Comparison of ENCODE assay signal across 22 mouse cellular contexts in genomic region chr2:168248167-168248855, GRCm38 (mm10). TPM values are rescaled to one million over a fixed set of nuclear protein-coding genes. Genes with fewer than 3 reads are reported as not detected.
DNase-seq lines count a peak whose midpoint lies in the region; ATAC-seq and TF ChIP-seq lines count a peak whose summit lies in the region.
"Had no signal": no experiment of that assay in that cellular context is flagged by ENCODE, and none has a peak within 500 bp of the region (broad histone marks: within the 10 kb centered on the region; RNA-seq: fewer than 3 reads in every experiment).

No protein-coding gene starts in this region.

- H3K27ac ChIP-seq in hindbrain, embryonic 13.5 days: no peak overlapping the region
- H3K27ac ChIP-seq in hindbrain, embryonic 10.5 days: no peak overlapping the region
- no peak overlapping the region for H3K27ac ChIP-seq in midbrain, embryonic 11.5 days (ENCODE audit: low read depth, low read length)
- no peak overlapping the region for H3K27ac ChIP-seq in midbrain, embryonic 13.5 days
- peak overlapping the region; percentile 87 for H3K27ac ChIP-seq in forebrain, embryonic 15.5 days (replicated peaks)
- no peak overlapping the region for H3K27ac ChIP-seq in midbrain, postnatal 0 days (ENCODE audit: low read depth, low read length)
- H3K27ac ChIP-seq: embryonic facial prominence, embryonic 10.5 days; gastrocnemius, adult 2 months; intestine, embryonic 15.5 days; layer of hippocampus, adult 2 months; liver, embryonic 13.5 days; neural tube, embryonic 15.5 days had no signal

- peaks cover 19% of the 10 kb centered on the region for H3K27me3 ChIP-seq in hindbrain, embryonic 13.5 days
- H3K27me3 ChIP-seq in hindbrain, embryonic 10.5 days (ENCODE audit: insufficient read depth, poor library complexity, severe bottlenecking): peaks cover 11% of the 10 kb centered on the region; the same call in 1 of the 2 replicates
- no peaks in the 10 kb centered on the region for H3K27me3 ChIP-seq in midbrain, embryonic 11.5 days (ENCODE audit: control insufficient read depth, insufficient read depth, low read length)
- peaks cover 6% of the 10 kb centered on the region; the same call in 1 of the 2 replicates for H3K27me3 ChIP-seq in midbrain, embryonic 13.5 days
- no peaks in the 10 kb centered on the region for H3K27me3 ChIP-seq in forebrain, embryonic 15.5 days
- H3K27me3 ChIP-seq in midbrain, postnatal 0 days (ENCODE audit: insufficient read depth, low read length): no peaks in the 10 kb centered on the region
- H3K27me3 ChIP-seq: intestine, embryonic 15.5 days had no signal

- H3K4me1 ChIP-seq in hindbrain, embryonic 13.5 days (replicated peaks): no peaks in the 10 kb centered on the region
- H3K4me1 ChIP-seq in hindbrain, embryonic 10.5 days (replicated peaks): peaks cover 6% of the 10 kb centered on the region; the same call in 1 of the 2 replicates
- no peaks in the 10 kb centered on the region for H3K4me1 ChIP-seq in midbrain, embryonic 11.5 days (ENCODE audit: control insufficient read depth, insufficient read depth, low read length)
- no peaks in the 10 kb centered on the region for H3K4me1 ChIP-seq in midbrain, embryonic 13.5 days (replicated peaks)
- H3K4me1 ChIP-seq in forebrain, embryonic 15.5 days: peaks cover 24% of the 10 kb centered on the region
- H3K4me1 ChIP-seq in midbrain, postnatal 0 days (ENCODE audit: insufficient read depth, low read length): no peaks in the 10 kb centered on the region
- H3K4me1 ChIP-seq: intestine, embryonic 15.5 days; liver, embryonic 13.5 days; neural tube, embryonic 15.5 days had no signal

- no peaks in the 10 kb centered on the region for H3K36me3 ChIP-seq in hindbrain, embryonic 13.5 days
- no peaks in the 10 kb centered on the region for H3K36me3 ChIP-seq in hindbrain, embryonic 10.5 days
- H3K36me3 ChIP-seq in midbrain, embryonic 11.5 days (ENCODE audit: control insufficient read depth, insufficient read depth, low read length): no peaks in the 10 kb centered on the region
- no peaks in the 10 kb centered on the region for H3K36me3 ChIP-seq in midbrain, embryonic 13.5 days
- no peaks in the 10 kb centered on the region for H3K36me3 ChIP-seq in forebrain, embryonic 15.5 days
- no peaks in the 10 kb centered on the region for H3K36me3 ChIP-seq in midbrain, postnatal 0 days (ENCODE audit: insufficient read depth, low read length)
- H3K36me3 ChIP-seq: embryonic facial prominence, embryonic 10.5 days; G1E; intestine, embryonic 15.5 days; liver, embryonic 13.5 days; neural tube, embryonic 15.5 days had no signal

- 72% methylated on average over 8 of the region's 8 CpGs for WGBS in hindbrain, embryonic 13.5 days
- 79% methylated on average over 8 of the region's 8 CpGs for WGBS in hindbrain, embryonic 10.5 days
- 75% methylated on average over 8 of the region's 8 CpGs for WGBS in midbrain, embryonic 11.5 days
- WGBS in midbrain, embryonic 13.5 days: 75% methylated on average over 8 of the region's 8 CpGs
- 41% methylated on average over 8 of the region's 8 CpGs for WGBS in forebrain, embryonic 15.5 days
- 69% methylated on average over 8 of the region's 8 CpGs for WGBS in midbrain, postnatal 0 days

- no peak for TF ChIP-seq CTCF in midbrain, postnatal 0 days (IDR thresholded peaks at IDR 0.05)

- no peak for DNase-seq in hindbrain, embryonic 10.5 days (ENCODE audit: low spot score)
- DNase-seq in midbrain, embryonic 11.5 days (ENCODE audit: low spot score, missing footprints): peak; percentile 67
- DNase-seq in midbrain, postnatal 0 days (ENCODE audit: low spot score): peak; percentile 86
- DNase-seq in adrenal gland, postnatal 25 days: no peak
- DNase-seq: cerebellum, adult 2 months; gastrocnemius, adult 2 months; kidney, adult 8-10 months; kidney, postnatal 14 days; liver, embryonic 13.5 days; lung, adult 2 months; right cerebral cortex, adult 18-20 months had no signal

- 0 out of 2 replicates have a peak, but pooled peaks have one; percentile 45 for ATAC-seq in hindbrain, embryonic 13.5 days (ENCODE audit: low FRiP score)
- ATAC-seq in midbrain, embryonic 11.5 days (ENCODE audit: low FRiP score): no peak
- ATAC-seq in midbrain, embryonic 13.5 days: no peak
- peak; percentile 85 for ATAC-seq in forebrain, embryonic 15.5 days (replicated peaks)
- no peak; the same call in 1 of the 2 replicates for ATAC-seq in midbrain, postnatal 0 days (ENCODE audit: low FRiP score)
- ATAC-seq: intestine, embryonic 15.5 days; Patski had no signal

- H3K9ac ChIP-seq in hindbrain, embryonic 13.5 days: no peak overlapping the region
- no peak overlapping the region for H3K9ac ChIP-seq in midbrain, embryonic 11.5 days (ENCODE audit: low read length)
- no peak overlapping the region for H3K9ac ChIP-seq in midbrain, embryonic 13.5 days (replicated peaks)
- no peak overlapping the region for H3K9ac ChIP-seq in forebrain, embryonic 15.5 days (replicated peaks)
- H3K9ac ChIP-seq in midbrain, postnatal 0 days (replicated peaks; ENCODE audit: low read length, poor library complexity, severe bottlenecking): no peak overlapping the region
- H3K9ac ChIP-seq: intestine, embryonic 15.5 days; liver, embryonic 13.5 days; neural tube, embryonic 15.5 days had no signal

- H3K4me3 ChIP-seq in hindbrain, embryonic 13.5 days: no peak overlapping the region
- H3K4me3 ChIP-seq in hindbrain, embryonic 10.5 days: no peak overlapping the region
- no peak overlapping the region for H3K4me3 ChIP-seq in midbrain, embryonic 11.5 days (ENCODE audit: low read depth, low read length)
- no peak overlapping the region for H3K4me3 ChIP-seq in midbrain, embryonic 13.5 days (replicated peaks)
- no peak overlapping the region for H3K4me3 ChIP-seq in forebrain, embryonic 15.5 days
- H3K4me3 ChIP-seq in midbrain, postnatal 0 days (ENCODE audit: low read depth, low read length): no peak overlapping the region
- H3K4me3 ChIP-seq: embryonic facial prominence, embryonic 10.5 days; gastrocnemius, adult 2 months; intestine, embryonic 15.5 days; layer of hippocampus, adult 2 months; liver, embryonic 13.5 days; neural tube, embryonic 15.5 days had no signal

- H3K9me3 ChIP-seq in hindbrain, embryonic 13.5 days: no peaks in the 10 kb centered on the region
- no peaks in the 10 kb centered on the region for H3K9me3 ChIP-seq in hindbrain, embryonic 10.5 days
- no peaks in the 10 kb centered on the region for H3K9me3 ChIP-seq in midbrain, embryonic 11.5 days (ENCODE audit: control insufficient read depth, low read length)
- H3K9me3 ChIP-seq in midbrain, embryonic 13.5 days: no peaks in the 10 kb centered on the region
- no peaks in the 10 kb centered on the region for H3K9me3 ChIP-seq in forebrain, embryonic 15.5 days
- no peaks in the 10 kb centered on the region for H3K9me3 ChIP-seq in midbrain, postnatal 0 days (ENCODE audit: low read length)
- H3K9me3 ChIP-seq: embryonic facial prominence, embryonic 10.5 days; G1E; intestine, embryonic 15.5 days; liver, embryonic 13.5 days; neural tube, embryonic 15.5 days had no signal

- no peak overlapping the region for H3K4me2 ChIP-seq in hindbrain, embryonic 13.5 days
- H3K4me2 ChIP-seq in midbrain, embryonic 11.5 days: no peak overlapping the region
- no peak overlapping the region for H3K4me2 ChIP-seq in midbrain, embryonic 13.5 days (replicated peaks)
- no peak overlapping the region for H3K4me2 ChIP-seq in forebrain, embryonic 15.5 days (replicated peaks)
- no peak overlapping the region for H3K4me2 ChIP-seq in midbrain, postnatal 0 days (ENCODE audit: low read depth, low read length, poor library complexity, severe bottlenecking)
- H3K4me2 ChIP-seq: intestine, embryonic 15.5 days; liver, embryonic 13.5 days; neural tube, embryonic 15.5 days had no signal

RNA-seq across cellular contexts. Expression of gene Mocs3, which starts 17.9 kb away (rescaled TPM):
- 7.0 and 7.7 TPM in 2 replicates for polyA plus RNA-seq in hindbrain, embryonic 13.5 days (2015; fragmentation: Nextera tagmentation; extraction: Ambion mirVana)
- 7.0 and 7.6 TPM in 2 replicates for polyA plus RNA-seq in hindbrain, embryonic 10.5 days (2016; fragmentation: Nextera tagmentation; extraction: Ambion mirVana)
- 8.0 TPM in 2 replicates for polyA plus RNA-seq in midbrain, embryonic 11.5 days (2014; fragmentation: Nextera tagmentation; extraction: Ambion mirVana)
- 6.0 and 8.7 TPM in 2 replicates for polyA plus RNA-seq in midbrain, embryonic 13.5 days (2015; fragmentation: Nextera tagmentation; extraction: Ambion mirVana)
- polyA plus RNA-seq in forebrain, embryonic 15.5 days (2015; fragmentation: Nextera tagmentation; extraction: Ambion mirVana): 10.2 and 10.3 TPM in 2 replicates
- total RNA-seq in midbrain, postnatal 0 days (2014; rRNA removed): 19.3 and 20.9 TPM in 2 replicates
- polyA plus RNA-seq in midbrain, postnatal 0 days (2015; fragmentation: Nextera tagmentation; extraction: Ambion mirVana): 7.4 and 7.5 TPM in 2 replicates
- 13.8 and 16.0 TPM in 2 replicates for total RNA-seq in adrenal gland, postnatal 25 days (2021)

RNA-seq across cellular contexts. Expression of gene Dpm1, which starts 17.9 kb away (rescaled TPM):
- 70.4 and 71.3 TPM in 2 replicates for polyA plus RNA-seq in hindbrain, embryonic 13.5 days (2015; fragmentation: Nextera tagmentation; extraction: Ambion mirVana)
- polyA plus RNA-seq in hindbrain, embryonic 10.5 days (2016; fragmentation: Nextera tagmentation; extraction: Ambion mirVana): 72.3 and 78.8 TPM in 2 replicates
- 75.4 and 92.2 TPM in 2 replicates for polyA plus RNA-seq in midbrain, embryonic 11.5 days (2014; fragmentation: Nextera tagmentation; extraction: Ambion mirVana)
- 68.0 and 71.8 TPM in 2 replicates for polyA plus RNA-seq in midbrain, embryonic 13.5 days (2015; fragmentation: Nextera tagmentation; extraction: Ambion mirVana)
- polyA plus RNA-seq in forebrain, embryonic 15.5 days (2015; fragmentation: Nextera tagmentation; extraction: Ambion mirVana): 63.2 and 74.5 TPM in 2 replicates
- total RNA-seq in midbrain, postnatal 0 days (2014; rRNA removed): 11.4 and 30.0 TPM in 2 replicates
- polyA plus RNA-seq in midbrain, postnatal 0 days (2015; fragmentation: Nextera tagmentation; extraction: Ambion mirVana): 87.9 and 97.2 TPM in 2 replicates
- 95.1 and 156 TPM in 2 replicates for total RNA-seq in adrenal gland, postnatal 25 days (2021)

RNA-seq across cellular contexts. Expression of gene Gm20716, which starts 18.1 kb away (rescaled TPM):
- 23.1 and 25.4 TPM in 2 replicates for polyA plus RNA-seq in hindbrain, embryonic 13.5 days (2015; fragmentation: Nextera tagmentation; extraction: Ambion mirVana)
- 15.6 and 16.7 TPM in 2 replicates for polyA plus RNA-seq in hindbrain, embryonic 10.5 days (2016; fragmentation: Nextera tagmentation; extraction: Ambion mirVana)
- polyA plus RNA-seq in midbrain, embryonic 11.5 days (2014; fragmentation: Nextera tagmentation; extraction: Ambion mirVana): 23.8 and 24.6 TPM in 2 replicates
- polyA plus RNA-seq in midbrain, embryonic 13.5 days (2015; fragmentation: Nextera tagmentation; extraction: Ambion mirVana): 29.1 and 29.4 TPM in 2 replicates
- 26.0 and 28.0 TPM in 2 replicates for polyA plus RNA-seq in forebrain, embryonic 15.5 days (2015; fragmentation: Nextera tagmentation; extraction: Ambion mirVana)
- 43.2 and 47.1 TPM in 2 replicates for total RNA-seq in midbrain, postnatal 0 days (2014; rRNA removed)
- polyA plus RNA-seq in midbrain, postnatal 0 days (2015; fragmentation: Nextera tagmentation; extraction: Ambion mirVana): 15.7 and 16.0 TPM in 2 replicates
- total RNA-seq in adrenal gland, postnatal 25 days (2021): 27.1 and 34.8 TPM in 2 replicates

RNA-seq across cellular contexts. Expression of gene Kcng1, which starts 33.2 kb away (rescaled TPM):
- 0.99 and 1.1 TPM in 2 replicates for polyA plus RNA-seq in hindbrain, embryonic 13.5 days (2015; fragmentation: Nextera tagmentation; extraction: Ambion mirVana)
- polyA plus RNA-seq in hindbrain, embryonic 10.5 days (2016; fragmentation: Nextera tagmentation; extraction: Ambion mirVana): 2.2 and 3.2 TPM in 2 replicates
- polyA plus RNA-seq in midbrain, embryonic 11.5 days (2014; fragmentation: Nextera tagmentation; extraction: Ambion mirVana): 1.2 and 1.7 TPM in 2 replicates
- 2.6 and 3.9 TPM in 2 replicates for polyA plus RNA-seq in midbrain, embryonic 13.5 days (2015; fragmentation: Nextera tagmentation; extraction: Ambion mirVana)
- polyA plus RNA-seq in forebrain, embryonic 15.5 days (2015; fragmentation: Nextera tagmentation; extraction: Ambion mirVana): 16.0 and 16.7 TPM in 2 replicates
- total RNA-seq in midbrain, postnatal 0 days (2014; rRNA removed): 0.52 and 2.1 TPM in 2 replicates
- 1.8 and 2.8 TPM in 2 replicates for polyA plus RNA-seq in midbrain, postnatal 0 days (2015; fragmentation: Nextera tagmentation; extraction: Ambion mirVana)
- 0.06 TPM in 1 of 2 replicates, not detected in the other for total RNA-seq in adrenal gland, postnatal 25 days (2021)
- total RNA-seq: adrenal gland, adult 18-20 months; CH12.LX had no signal
- polyA plus RNA-seq: G1E, Patski had no signal

RNA-seq across cellular contexts. Expression of gene Adnp, which starts 41.4 kb away (rescaled TPM):
- 3.1 and 3.5 TPM in 2 replicates for polyA plus RNA-seq in hindbrain, embryonic 13.5 days (2015; fragmentation: Nextera tagmentation; extraction: Ambion mirVana)
- polyA plus RNA-seq in hindbrain, embryonic 10.5 days (2016; fragmentation: Nextera tagmentation; extraction: Ambion mirVana): 2.3 and 2.7 TPM in 2 replicates
- polyA plus RNA-seq in midbrain, embryonic 11.5 days (2014; fragmentation: Nextera tagmentation; extraction: Ambion mirVana): 6.0 and 9.7 TPM in 2 replicates
- 2.5 and 5.1 TPM in 2 replicates for polyA plus RNA-seq in midbrain, embryonic 13.5 days (2015; fragmentation: Nextera tagmentation; extraction: Ambion mirVana)
- 4.4 and 13.6 TPM in 2 replicates for polyA plus RNA-seq in forebrain, embryonic 15.5 days (2015; fragmentation: Nextera tagmentation; extraction: Ambion mirVana)
- total RNA-seq in midbrain, postnatal 0 days (2014; rRNA removed): 24.9 and 56.5 TPM in 2 replicates
- 10.3 and 15.4 TPM in 2 replicates for polyA plus RNA-seq in midbrain, postnatal 0 days (2015; fragmentation: Nextera tagmentation; extraction: Ambion mirVana)
- total RNA-seq in adrenal gland, postnatal 25 days (2021): 61.3 and 81.5 TPM in 2 replicates

Comparison
In these comparisons a context has a peak if more than half of its experiments do, and no peak if none do; other contexts are left out.
1. ATAC-seq: peak in hindbrain, embryonic 13.5 days (single experiment) and forebrain, embryonic 15.5 days (single experiment); none in midbrain, embryonic 11.5 days (single experiment), midbrain, embryonic 13.5 days (single experiment) and midbrain, postnatal 0 days (single experiment).
2. DNase-seq: peak in midbrain, embryonic 11.5 days (single experiment) and midbrain, postnatal 0 days (single experiment); none in hindbrain, embryonic 10.5 days (single experiment) and adrenal gland, postnatal 25 days (single experiment).